Mouse (Mus musculus): ENCODE data around the gene Tecr. TPM values are rescaled to one million over a fixed set of nuclear protein-coding genes. Genes with fewer than 3 reads are reported as not detected.

The Tecr gene
- polyA plus RNA-seq, 1 experiment from 2014 or later, result 438 TPM

DNA sequence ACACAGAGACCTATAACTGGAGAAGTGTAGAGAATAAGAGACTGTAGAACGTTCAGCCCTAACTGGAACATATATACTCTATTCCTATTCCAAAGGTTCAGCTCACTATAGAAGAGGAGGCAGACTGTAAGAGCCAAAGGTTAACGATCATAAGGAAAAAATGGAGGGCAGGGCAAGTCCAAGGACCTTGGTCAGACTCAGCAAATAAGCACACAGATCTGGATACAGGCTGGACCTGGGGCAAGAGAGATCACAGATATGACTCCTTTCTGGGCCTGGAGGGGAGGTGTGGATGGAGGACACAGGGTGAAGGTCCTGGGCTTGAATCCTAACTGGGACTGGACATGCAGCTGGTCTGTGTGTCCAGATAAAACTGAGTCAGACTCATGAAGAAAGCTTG is 73.0 kb downstream of the Tecr start:
- no peak for ATAC-seq (ENCODE audit: extremely low read depth, insufficient number of reproducible peaks, low FRiP score, low TSS enrichment)
- WGBS, result 68% methylated on average over 2 of the region's 2 CpGs
- Histone ChIP-seq H3K4me2 (no peak overlapping the region), H3K27ac (replicated peaks) (no peak overlapping the region), H3K9ac (no peak overlapping the region), H3K4me3 (no peak overlapping the region), H3K27me3 (replicated peaks) (no peaks in the 10 kb centered on the region; the same call in 1 of the 2 replicates), H3K36me3 (no peaks in the 10 kb centered on the region), H3K9me3 (no peaks in the 10 kb centered on the region), H3K4me1 (no peaks in the 10 kb centered on the region)

Other genes starting within 250 kb of the Tecr start
- gene Clgn, start 218.1 kb downstream of the Tecr start, polyA plus RNA-seq (2015; fragmentation: Nextera tagmentation; extraction: Ambion mirVana), result 0.06 and 0.09 TPM in 2 replicates
- gene Scoc, start 149.6 kb downstream of the Tecr start, polyA plus RNA-seq (2015; fragmentation: Nextera tagmentation; extraction: Ambion mirVana), result 80.1 and 83.2 TPM in 2 replicates
- gene Olfr370, start 72.2 kb downstream of the Tecr start, polyA plus RNA-seq (2015; fragmentation: Nextera tagmentation; extraction: Ambion mirVana), result not detected in 2 replicates
- gene Ndufb7, start 41.3 kb downstream of the Tecr start, polyA plus RNA-seq (2015; fragmentation: Nextera tagmentation; extraction: Ambion mirVana), result 524 and 602 TPM in 2 replicates
- 41.4 and 47.4 TPM in 2 replicates for gene Dnajb1, start 222 bp upstream of the Tecr start, polyA plus RNA-seq (2015; fragmentation: Nextera tagmentation; extraction: Ambion mirVana)
- gene Gipc1, start 44.7 kb upstream of the Tecr start, polyA plus RNA-seq (2015; fragmentation: Nextera tagmentation; extraction: Ambion mirVana), result 155 and 164 TPM in 2 replicates
- 0.35 and 0.41 TPM in 2 replicates for gene Ptger1, start 58.7 kb upstream of the Tecr start, polyA plus RNA-seq (2015; fragmentation: Nextera tagmentation; extraction: Ambion mirVana)
- 19.5 and 20.0 TPM in 2 replicates for gene Pkn1, start 91.2 kb upstream of the Tecr start, polyA plus RNA-seq (2015; fragmentation: Nextera tagmentation; extraction: Ambion mirVana)
- 133 and 152 TPM in 2 replicates for gene Ddx39, start 107.2 kb upstream of the Tecr start, polyA plus RNA-seq (2015; fragmentation: Nextera tagmentation; extraction: Ambion mirVana)
- gene Adgre5, start 133.4 kb upstream of the Tecr start, polyA plus RNA-seq (2015; fragmentation: Nextera tagmentation; extraction: Ambion mirVana), result 25.0 and 28.4 TPM in 2 replicates

Data from heart, embryonic 13.5 days (tissue).